Mouse (Mus musculus): ENCODE measurements around the gene Ebf1. TPM values are rescaled to one million over a fixed set of nuclear protein-coding genes. Genes with fewer than 3 reads are reported as not detected.

Gene Ebf1
- total RNA-seq, 2 experiments from 2014 or later, result 2.6 to 3.1 TPM

DNA sequence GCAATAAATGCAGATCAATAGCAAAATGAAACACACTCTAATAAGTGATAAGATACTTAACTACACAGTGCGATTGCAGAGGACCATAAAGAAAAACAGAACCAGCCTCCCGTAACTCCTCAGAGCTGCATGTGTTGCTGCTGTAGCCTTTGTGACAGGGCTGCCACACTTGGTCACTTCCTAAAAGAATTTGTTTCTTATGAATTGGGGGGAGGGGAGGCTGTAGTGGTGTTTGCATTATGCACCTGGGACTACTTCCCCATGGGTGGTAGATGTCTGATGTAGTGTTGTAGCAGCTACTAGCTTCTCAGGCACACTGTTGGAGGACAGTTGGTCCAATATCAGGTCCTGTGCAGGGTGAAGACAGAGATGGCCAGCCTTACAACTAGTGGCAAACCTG is 284.6 kb downstream of the Ebf1 start:
- DNase-seq, result no peak

DNA sequence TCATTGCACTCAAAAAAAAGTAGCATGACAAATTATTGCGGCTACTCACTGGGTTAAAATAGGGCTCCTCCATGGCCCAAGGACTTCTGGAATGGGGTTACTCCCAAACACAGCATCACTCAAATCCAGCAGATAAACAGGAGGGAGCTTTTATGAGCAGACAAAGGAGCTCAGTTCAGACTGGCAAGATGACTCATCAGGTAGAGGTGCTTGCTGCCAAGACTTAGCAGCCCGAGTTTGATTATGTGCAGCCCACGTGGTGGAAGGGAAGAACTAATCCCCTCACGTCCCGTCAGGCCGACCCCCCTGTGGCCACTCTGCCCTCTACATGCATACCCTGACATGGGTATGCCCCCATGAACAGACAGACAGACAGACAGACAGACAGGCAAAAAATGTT is 285.0 kb downstream of the Ebf1 start:
- no peak for DNase-seq

DNA sequence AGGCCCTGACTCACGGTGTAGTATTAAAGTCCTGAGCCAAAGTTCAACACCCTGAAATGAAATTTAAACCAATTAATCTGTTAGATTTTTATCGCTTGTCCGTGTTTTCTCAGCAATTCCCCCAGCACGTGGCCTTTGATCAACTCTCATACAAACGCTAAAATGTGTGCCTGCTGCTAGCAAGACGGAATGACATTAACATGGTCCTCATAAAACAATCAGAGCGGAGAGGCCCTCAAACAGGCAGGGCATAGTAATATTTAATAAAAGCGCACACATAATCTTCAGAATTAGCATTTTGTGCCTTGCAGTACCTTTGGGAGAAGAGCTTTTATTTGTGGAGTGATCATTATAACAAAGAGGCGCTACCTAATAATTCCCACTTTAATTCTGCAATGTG is 287.0 kb downstream of the Ebf1 start:
- DNase-seq, result no peak

DNA sequence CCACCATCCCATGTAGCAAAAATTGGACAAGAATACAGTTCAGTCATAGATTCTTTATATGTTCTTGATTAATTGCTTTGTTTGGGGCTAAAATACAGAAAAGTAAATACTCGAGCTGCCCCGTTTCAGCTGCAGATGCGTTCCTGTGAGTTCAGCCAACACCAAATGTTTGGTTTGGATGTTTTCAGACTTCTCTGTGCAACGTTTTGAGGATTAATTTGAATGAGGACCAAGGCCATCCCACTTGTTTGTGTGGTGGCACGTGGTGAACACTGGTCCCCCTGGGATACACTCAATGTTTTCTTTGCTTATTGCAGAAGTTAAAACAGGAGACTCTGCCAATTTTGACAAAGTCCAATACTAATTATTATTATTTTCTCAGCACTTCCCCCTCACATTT is 289.3 kb downstream of the Ebf1 start:
- DNase-seq, result no peak

DNA sequence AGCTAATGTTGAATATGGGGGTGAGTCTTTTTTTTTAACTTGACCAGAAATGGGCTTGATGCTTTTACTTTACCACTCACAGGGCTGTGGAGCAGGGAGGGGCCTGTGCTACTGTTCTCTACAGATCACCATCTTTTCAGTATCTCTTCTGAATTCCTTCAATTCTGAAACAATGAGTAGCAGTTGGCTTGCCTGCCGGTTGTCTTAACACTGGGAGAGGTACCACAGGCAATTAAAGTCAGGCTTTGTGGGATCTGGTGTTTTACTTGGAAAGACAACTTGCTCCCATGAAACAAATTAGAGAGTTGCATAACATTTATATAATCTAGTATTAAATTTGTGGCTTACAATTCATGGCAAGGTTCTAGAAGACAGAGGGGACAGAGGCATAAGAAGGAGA is 294.6 kb downstream of the Ebf1 start:
- DNase-seq, result no peak

DNA sequence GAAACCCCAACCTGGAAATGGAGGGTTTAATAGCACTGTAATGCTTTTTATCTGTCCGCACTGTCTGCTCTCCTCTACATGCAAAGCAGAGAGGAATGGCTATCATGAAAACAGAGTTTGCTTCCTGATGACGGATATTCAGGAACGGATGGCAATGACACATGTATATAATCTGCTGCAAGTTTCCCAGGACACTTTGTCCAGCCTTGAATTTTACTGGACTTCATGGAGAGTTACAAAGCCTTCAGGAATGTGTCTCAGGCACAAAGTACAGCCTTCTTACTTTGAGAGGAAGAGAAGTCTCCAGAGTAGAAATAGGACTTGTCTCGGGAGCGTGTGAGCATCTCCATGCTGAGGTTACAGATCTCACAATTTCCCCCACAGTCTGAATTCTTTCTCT is 296.7 kb downstream of the Ebf1 start:
- DNase-seq, result no peak

DNA sequence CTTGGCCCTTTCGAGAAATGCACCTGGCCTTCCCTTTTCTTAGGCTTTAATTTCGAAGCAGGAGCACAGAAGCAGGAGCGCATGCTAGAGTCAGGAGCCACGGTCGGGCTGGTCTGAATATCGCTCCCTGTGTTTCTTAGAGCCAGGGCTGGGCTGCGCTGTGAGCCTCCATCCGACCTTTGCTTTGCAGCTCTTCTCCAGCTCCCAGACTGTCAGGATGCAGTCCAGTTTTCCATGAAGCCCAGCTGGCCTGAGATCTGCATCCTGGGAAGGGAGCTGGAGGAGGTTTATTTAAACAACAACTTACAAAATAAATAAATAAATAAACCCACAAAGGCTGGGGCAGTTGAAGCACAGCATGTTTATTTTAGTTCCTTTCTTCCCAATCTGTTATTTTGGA is 299.9 kb downstream of the Ebf1 start:
- no peak for DNase-seq

DNA sequence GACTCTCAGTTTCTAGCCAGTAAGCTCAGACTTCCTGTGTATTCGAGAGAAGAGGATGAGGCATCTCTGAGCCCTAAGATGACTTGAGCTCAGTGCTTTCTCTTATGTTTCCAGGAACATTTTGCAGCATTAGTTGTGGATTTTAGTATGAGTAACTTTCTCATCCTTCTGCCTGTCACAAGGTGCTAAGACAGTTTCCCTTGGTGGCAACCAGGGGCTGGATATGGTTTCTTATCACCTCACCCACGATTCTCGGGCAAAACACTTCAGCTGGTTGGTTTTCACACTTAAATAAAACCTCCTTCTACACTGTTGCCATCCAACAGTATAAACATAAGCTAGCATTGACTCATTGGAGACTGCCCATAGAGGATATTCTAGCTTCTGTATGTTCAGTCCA is 306.0 kb downstream of the Ebf1 start:
- DNase-seq, result no peak

DNA sequence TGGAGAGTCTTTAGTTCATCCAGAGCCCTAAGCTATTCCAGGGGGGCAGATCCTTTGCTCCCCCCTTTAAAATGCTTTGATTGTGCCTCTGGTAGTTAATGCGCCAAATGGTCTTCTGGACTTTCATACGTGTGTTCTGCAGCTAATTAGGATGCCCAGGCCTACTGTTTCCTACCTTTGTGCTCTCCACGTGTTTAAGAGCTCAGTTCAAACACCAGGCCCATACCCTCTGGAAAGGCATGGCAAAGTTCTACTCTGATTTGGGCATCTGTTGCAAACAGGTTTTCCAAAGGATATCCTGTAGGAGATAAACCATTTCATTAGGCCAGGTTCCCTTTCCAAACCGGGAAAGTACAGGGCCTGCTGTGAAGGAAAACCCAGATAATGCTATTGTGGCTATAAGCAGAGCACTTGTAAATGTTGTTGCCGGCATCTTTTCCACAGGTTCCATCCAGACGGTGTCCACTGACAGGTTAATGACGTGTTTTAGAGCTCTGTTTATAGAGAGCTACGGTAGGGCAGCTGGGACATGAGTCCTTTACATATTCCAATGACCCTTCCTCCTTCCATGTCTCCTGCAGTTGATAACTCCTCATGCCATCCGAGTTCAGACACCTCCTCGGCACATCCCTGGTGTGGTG is 306.9 kb downstream of the Ebf1 start:
- DNase-seq, result no peak

DNA sequence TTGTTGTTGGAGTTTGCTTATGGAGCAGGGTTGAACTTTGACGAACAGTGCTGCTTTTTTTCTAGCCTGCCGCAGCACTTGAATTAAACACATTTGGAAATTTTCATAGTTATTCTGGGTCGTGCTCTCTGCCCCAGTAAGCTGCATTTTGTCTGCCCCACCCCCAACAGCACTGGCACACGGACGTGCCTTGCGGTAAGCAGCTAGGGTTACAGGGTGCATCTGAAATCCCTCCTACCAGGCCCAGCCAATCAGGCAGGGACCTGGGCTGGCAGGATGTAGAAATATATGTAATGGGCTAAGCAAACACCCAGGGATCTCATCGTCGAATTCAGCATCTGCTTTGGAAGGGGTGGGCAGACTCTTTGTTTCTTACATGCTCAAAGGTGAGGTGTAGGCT is 307.8 kb downstream of the Ebf1 start:
- DNase-seq, result no peak

DNA sequence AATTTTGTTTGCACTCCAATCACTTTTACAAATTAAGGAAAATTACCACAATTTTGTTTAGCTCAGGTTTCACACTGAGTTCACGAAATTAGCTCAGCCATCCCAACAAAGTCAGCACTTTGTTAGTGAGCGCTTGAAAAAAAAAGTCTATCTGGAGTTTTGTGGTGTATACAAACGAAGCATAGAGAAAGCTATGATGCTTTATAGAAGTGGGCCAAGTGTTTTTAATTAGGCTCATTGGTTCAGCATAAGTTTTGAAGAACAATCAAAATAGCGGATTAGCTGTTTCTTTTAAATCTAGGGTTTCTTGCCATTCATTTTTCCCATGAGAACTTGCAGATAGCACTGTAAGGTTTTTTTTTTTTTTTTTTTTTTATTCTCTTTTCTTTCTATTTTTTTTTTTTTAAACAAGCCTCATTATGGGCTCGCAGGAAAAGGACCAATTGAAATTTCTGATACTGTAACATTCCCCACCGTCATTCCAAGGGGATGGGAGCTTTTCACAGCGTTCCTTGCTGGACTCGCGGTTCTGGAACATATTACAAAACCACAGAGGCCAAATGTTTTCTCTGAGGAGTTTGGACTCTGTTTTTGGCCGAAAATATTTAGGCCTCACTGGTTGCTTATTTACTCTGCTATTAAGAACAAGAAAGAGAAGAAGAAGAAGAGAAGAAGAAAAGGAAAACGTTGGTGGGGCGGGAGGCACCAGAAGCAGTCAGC is 308.8 kb downstream of the Ebf1 start:
- no peak for DNase-seq

DNA sequence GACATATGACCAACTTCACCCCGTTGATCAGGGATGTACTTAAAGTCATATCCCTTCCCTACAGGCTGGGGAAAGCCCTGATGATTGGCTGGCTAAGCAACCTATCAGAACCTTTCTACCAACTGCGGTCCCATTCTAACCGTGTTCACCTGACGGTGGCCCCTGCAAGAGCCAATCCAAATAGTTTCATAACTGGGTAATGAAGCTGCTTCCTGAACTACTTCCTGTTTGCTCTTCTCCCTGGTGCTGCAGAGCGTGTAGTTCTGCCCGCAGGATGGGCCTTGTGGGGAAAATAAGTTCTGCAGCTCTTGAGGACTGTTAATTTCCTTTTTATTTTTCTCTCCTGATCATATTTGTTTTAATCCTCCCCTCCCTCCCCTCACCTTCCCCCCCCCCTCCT is 311.3 kb downstream of the Ebf1 start:
- no peak for DNase-seq

DNA sequence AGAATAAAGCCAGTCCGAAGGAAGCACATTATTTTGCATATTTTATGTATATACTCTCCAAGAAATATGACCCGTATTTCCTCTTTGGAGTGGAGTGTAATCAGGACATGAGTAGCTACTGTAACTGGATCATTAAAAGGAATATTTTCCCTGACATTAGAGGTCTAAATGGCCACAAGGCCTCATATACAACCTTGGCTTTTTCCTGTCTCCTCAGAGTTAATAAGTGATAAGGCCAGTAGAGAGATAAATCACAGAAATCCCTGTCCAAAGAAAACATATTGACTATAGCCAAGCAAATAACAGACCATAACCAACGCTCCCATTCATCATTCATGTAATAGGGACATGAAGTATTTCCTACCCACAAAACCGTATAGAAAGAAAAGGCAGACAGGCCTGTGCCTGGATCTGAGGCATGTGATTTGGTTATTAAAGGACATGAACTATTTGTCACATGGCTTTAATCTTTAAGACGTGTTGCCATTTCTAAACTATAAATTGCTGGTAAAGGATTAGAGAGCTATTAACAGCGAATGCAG is 315.9 kb downstream of the Ebf1 start:
- DNase-seq, result no peak

DNA sequence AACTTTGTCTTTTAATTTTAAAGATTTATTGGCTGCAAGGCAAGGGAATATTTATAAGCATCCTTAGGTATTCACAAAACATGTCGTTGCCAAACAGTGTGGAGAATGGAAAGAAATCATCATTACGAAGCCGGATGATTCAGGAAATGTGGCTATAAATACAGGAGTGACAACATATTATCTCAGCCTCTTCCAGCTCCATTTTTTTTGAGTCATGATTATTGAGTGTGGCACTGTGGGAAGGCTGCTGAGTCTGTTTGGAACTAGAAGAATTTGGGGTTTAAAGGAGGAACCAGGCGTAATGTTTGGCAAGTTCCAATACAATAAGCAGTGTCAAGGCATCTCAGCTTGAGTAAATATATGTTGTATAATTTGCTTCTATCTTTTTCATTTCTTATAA is 326.7 kb downstream of the Ebf1 start:
- DNase-seq, result no peak

DNA sequence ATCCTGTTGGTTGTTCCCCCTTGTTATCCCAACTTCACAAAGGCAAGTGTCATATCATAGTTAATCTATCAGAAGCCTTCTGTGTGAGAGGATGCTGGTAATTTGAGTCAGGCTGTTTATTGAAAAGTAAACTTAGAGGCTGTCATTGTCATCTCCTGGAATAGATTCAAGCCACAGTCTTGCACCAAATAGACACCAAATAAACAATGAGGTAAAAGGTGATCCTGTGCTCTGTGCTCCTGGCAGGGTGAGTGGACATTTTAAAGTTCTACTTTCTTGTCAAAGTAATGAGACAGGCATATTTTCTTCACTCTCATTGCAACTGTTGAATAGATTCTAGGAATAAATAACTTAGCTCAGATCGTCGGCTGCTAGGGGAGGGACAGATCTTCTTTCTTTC is 327.3 kb downstream of the Ebf1 start:
- no peak for DNase-seq

DNA sequence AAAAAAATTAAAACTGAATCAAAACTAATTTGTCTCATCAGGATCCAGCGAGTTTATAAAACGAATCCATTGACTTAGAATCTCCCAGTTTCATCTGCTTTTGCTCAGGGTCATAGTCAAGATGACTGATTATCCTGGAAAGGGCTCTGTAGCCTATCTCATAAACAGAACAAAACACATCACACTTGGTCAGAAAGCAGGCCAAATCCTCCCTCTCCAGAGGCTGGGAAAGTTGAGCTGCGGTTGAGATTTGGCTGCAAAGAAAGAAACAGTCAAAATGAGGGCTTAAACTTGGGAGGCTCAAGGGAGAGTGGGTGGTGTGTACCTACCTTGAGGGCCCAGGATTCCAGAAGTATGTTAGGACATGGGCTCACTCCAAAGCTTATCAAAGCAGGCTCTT is 329.5 kb downstream of the Ebf1 start:
- no peak for DNase-seq

DNA sequence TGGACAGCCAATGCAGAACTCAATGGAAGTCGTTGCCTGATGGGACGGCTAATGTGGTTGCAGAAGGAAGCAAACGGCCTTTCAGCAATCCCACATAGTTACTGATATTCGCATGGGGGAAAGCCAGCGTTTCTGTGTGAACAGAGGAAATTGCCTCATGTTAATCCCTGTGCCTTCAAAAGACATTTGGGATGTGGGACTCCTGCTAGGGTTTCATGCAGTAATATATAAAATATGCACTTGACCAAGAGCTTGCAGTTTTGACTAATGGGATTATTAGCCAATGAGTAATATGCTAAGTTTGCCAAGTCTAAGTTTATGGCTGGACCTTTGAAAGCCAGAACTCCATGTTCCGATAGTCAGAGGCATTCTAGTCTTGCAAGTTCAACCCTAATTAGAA is 331.4 kb downstream of the Ebf1 start:
- DNase-seq, result no peak

DNA sequence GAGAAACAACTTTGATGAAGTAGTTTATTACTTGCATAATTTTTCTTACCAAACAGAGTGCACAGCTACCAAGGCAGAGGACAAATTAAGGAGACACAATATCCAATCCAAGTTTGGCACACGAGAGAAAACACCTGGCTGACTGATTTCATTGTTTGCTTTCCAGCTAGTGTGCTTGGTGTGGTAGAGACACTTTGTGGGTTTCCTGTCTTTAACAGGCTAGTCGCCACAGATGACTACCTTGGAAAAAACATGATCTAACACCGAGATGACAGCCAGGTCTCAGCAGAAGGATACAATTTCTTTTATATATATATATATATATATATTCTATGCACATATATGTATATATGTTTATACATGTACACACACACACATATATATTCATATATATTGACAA is 332.0 kb downstream of the Ebf1 start:
- DNase-seq, result no peak

DNA sequence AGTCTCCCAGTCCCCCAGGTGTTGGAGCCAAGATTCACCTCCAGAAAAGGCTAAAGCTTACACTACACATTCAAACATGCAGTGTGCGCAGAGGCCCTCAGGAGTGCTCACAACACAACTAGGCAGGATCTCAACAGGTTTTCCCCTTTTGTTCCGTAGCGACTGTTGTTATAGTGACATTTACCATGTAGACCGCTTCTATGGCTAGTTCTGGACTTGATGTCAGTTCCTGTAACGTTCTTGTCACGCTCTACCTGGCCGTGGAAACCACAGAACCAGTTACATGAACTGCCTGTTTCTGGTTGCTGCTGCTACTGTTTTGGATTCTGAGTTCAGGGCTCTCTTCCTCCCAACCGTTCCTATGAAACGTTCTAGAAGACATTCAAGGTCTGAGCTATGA is 333.2 kb downstream of the Ebf1 start:
- no peak for DNase-seq

DNA sequence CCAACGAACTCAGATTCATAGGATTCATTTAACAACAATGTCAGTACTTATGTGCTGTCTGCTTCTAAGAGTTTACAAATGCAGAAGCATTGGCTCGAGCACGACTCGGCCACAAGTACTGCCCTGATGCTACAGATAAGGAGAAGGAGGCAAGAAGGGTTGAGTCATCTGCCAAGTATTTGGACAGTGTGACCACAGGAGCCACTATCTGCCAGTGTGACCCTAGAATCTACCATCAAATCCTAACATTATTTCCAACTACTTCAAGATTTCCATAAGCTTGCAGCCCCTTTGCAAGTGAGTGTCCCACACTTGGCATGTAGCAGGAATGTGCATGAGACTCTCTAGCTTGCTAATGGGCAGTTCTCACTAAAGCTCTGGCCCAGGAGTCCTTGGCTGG is 334.4 kb downstream of the Ebf1 start:
- DNase-seq, result no peak

DNA sequence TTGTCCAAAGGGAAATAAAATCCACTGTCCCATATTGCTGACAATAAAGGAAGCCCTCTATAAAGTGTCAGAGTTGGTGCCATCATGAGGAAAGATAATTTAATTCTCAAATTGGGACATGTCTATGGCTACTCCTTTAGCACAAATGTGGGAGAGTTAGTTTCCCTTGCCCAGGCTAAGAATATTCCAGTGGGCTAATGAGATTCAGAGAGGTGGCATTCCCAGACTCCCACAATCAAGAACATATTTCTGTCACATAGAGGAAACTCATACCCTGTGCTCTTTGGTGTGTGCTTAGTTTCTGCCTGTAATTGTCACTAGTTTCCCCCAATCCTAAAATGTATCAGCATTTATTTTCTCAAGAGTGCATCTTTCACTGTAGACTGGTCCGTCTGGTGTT is 336.2 kb downstream of the Ebf1 start:
- no peak for DNase-seq

DNA sequence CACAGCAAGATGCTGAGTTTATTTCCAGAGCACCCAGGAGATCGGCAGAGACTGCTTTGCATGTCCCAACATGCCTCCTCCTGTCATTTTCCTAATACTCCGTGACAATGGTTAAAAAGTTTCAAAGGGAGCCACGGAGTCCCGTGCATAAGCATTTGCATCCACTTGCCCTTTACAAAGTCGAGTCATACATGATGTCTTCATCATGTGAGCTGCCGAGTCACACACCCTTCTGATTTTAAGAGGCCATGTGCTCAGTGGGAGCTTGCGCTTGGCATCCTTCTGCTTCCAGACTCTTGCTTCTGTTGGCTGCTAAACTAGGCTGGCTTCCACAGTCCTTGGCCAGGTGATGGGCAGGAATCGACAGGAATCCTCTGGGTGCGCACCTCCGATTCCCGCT is 336.7 kb downstream of the Ebf1 start:
- DNase-seq, result no peak

DNA sequence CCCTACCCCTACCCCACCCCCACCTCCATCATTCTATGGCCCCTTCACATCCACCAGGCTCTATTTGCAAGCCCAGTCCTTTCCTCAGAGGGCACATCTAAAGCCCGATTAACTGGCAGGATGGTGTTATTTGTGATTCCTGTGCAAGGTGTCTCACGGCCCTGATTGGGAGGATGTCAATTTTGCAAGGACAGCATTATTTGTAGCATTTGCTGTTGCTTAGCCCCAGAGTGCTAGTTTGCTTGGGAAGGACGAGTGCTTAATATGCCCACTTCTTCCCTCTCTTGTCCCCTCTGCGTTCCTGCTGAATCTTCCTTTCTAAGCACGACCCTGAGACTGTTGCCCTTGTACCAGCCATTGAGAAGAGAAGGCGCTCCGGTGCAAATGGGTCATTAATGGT is 337.2 kb downstream of the Ebf1 start:
- DNase-seq, result no peak

DNA sequence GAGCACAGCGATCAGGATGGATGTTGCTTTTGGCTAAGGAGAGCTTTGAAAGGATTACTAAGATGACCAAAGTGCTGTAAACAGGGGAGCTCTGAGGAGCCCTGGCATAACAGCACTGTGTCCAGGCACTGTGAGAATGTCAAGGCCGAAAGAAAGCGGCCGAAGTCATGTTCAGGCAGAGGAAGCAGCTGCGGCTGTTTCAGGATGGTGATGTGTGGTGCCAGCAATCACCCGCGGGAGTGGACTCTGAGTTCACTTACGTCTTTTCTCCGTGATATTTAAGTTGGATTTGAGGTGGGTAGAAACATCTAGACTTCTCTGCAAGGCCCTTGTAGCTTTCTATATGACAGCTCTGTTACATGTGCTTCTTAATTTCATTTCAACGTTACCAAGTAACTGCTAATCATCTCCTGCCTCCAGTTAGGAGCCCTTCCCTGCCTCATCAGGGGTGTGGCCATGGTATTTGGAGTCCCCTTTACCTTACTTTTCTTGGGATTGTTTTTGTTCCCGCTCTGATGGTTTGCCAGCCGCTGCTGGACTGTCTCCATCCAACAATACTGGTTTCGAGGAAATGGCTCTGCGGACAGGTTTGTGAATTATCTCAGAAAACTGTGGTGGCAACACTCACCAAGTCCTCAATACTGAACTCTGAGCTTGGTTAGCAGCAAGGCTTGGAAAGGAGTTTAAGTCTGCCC is 345.8 kb downstream of the Ebf1 start:
- no peak for DNase-seq
